Mouse (Mus musculus): ENCODE data around the gene Ppl. TPM values are rescaled to one million over a fixed set of nuclear protein-coding genes. Genes with fewer than 3 reads are reported as not detected.

Ppl gene
- polyA plus RNA-seq, 1 experiment from 2014 or later = 1.3 TPM

DNA sequence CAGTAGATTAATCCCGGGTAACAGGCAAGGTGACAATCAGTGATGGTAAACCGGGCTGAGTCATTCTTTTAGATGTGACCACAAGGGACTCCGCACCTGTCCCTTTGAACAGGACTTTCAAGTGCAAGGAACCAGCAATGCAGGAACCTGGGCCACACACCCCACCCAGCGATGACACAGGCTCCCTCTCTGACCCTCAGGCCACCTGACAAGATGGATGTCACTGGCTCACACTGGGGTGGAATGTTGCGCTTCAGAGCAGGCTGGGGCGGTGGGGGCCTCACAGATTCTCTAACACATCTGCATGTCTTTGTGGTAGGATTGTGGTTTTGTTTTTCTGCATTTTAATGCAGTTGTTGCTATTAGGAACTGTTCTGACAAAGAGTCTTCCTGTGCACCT lies 8.7 kb downstream of the Ppl start:
- Histone ChIP-seq H3K4me3 (ENCODE audit: control insufficient read depth in 1 of 2, insufficient read depth in 1 of 2, low read depth in 1 of 2, low read length in 2 of 2) (no peak overlapping the region), H3K9me3 (ENCODE audit: control insufficient read depth, low read length) (0 out of 2 replicates have a peak, but pooled peaks cover 4% of the 10 kb centered on the region), H3K27me3 (ENCODE audit: control insufficient read depth, insufficient read depth, low read length) (peaks cover 36% of the 10 kb centered on the region), H3K9ac (ENCODE audit: low read length) (no peak overlapping the region), H3K27ac (replicated peaks in 1 of 2; ENCODE audit: control insufficient read depth in 1 of 2, insufficient read depth in 1 of 2, low read depth in 2 of 2, low read length in 2 of 2) (no peak overlapping the region), H3K4me2 (ENCODE audit: low read length) (no peak overlapping the region), H3K4me1 (ENCODE audit: control insufficient read depth in 2 of 2, insufficient read depth in 2 of 2, low read length in 2 of 2) (no peaks in the 10 kb centered on the region), H3K36me3 (ENCODE audit: control insufficient read depth, insufficient read depth, low read length) (no peaks in the 10 kb centered on the region)
- WGBS = 53% methylated on average over 6 of the region's 6 CpGs
- no peak for ATAC-seq (ENCODE audit: insufficient number of reproducible peaks, insufficient read depth, low FRiP score, low read depth)

DNA sequence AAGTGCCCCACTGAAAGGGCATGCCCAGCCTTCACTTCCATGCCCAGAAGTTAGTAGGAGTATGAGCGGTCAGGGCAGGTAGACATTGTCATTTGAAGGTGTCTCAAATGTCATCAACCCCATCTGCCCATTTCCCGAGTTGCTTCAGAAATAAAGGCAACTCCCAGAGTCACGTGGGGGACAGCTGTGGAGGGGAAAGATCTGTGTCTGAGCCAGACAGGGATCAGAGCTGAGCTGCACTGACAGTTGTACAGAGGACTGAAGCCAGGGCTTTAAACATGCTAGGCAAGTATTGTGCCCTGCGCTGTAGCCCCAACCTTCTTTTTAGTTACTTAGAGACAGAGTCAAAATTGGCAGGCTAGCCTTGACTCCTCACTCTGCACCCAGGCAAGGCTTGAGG lies 12.4 kb downstream of the Ppl start:
- H3K9me3 ChIP-seq (ENCODE audit: control insufficient read depth, low read length) = 0 out of 2 replicates have a peak, but pooled peaks cover 4% of the 10 kb centered on the region
- H3K4me1 ChIP-seq (ENCODE audit: control insufficient read depth in 2 of 2, insufficient read depth in 2 of 2, low read length in 2 of 2) = peaks cover 0 to 2% of the 10 kb centered on the region in 2 experiments; a peak in 1 of 4 replicates
- no peaks in the 10 kb centered on the region for H3K36me3 ChIP-seq (ENCODE audit: control insufficient read depth, insufficient read depth, low read length)
- H3K4me2 ChIP-seq (ENCODE audit: low read length) = no peak overlapping the region
- 82% methylated on average over 4 of the region's 4 CpGs for WGBS
- peaks cover 29% of the 10 kb centered on the region for H3K27me3 ChIP-seq (ENCODE audit: control insufficient read depth, insufficient read depth, low read length)
- H3K4me3 ChIP-seq (ENCODE audit: control insufficient read depth in 1 of 2, insufficient read depth in 1 of 2, low read depth in 1 of 2, low read length in 2 of 2) = no peak overlapping the region
- no peak overlapping the region for H3K27ac ChIP-seq (replicated peaks in 1 of 2; ENCODE audit: control insufficient read depth in 1 of 2, insufficient read depth in 1 of 2, low read depth in 2 of 2, low read length in 2 of 2)
- ATAC-seq (ENCODE audit: insufficient number of reproducible peaks, insufficient read depth, low FRiP score, low read depth) = no peak
- H3K9ac ChIP-seq (ENCODE audit: low read length) = no peak overlapping the region

DNA sequence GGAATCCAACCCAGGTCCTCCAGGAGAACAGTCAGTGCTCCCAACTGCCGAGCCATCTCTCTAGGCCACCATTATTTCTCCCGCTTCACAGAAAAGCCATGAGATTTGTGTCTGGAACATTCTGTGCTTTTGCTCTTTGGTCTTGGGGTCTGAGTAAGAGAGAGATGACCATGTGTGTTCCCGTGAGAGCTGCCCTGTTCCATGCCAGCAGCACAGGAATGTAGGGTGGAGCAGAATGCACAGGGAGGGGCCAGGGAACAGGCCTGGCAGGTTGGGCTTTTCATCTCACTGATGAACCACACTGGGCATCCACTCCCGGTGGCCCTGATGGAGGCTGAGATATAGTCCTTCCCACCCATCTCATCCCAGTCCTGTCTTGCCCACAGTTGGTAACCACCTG lies 12.8 kb downstream of the Ppl start:
- no peak for ATAC-seq (ENCODE audit: insufficient number of reproducible peaks, insufficient read depth, low FRiP score, low read depth)
- Histone ChIP-seq H3K4me3 (ENCODE audit: control insufficient read depth in 1 of 2, insufficient read depth in 1 of 2, low read depth in 1 of 2, low read length in 2 of 2) (no peak overlapping the region), H3K4me2 (ENCODE audit: low read length) (no peak overlapping the region), H3K9ac (ENCODE audit: low read length) (no peak overlapping the region), H3K27ac (replicated peaks in 1 of 2; ENCODE audit: control insufficient read depth in 1 of 2, insufficient read depth in 1 of 2, low read depth in 2 of 2, low read length in 2 of 2) (no peak overlapping the region), H3K9me3 (ENCODE audit: control insufficient read depth, low read length) (0 out of 2 replicates have a peak, but pooled peaks cover 2% of the 10 kb centered on the region), H3K4me1 (ENCODE audit: control insufficient read depth in 2 of 2, insufficient read depth in 2 of 2, low read length in 2 of 2) (peaks cover 0 to 2% of the 10 kb centered on the region in 2 experiments; a peak in 1 of 4 replicates), H3K36me3 (ENCODE audit: control insufficient read depth, insufficient read depth, low read length) (no peaks in the 10 kb centered on the region), H3K27me3 (ENCODE audit: control insufficient read depth, insufficient read depth, low read length) (peaks cover 29% of the 10 kb centered on the region)
- WGBS = 77% methylated on average over 4 of the region's 4 CpGs

DNA sequence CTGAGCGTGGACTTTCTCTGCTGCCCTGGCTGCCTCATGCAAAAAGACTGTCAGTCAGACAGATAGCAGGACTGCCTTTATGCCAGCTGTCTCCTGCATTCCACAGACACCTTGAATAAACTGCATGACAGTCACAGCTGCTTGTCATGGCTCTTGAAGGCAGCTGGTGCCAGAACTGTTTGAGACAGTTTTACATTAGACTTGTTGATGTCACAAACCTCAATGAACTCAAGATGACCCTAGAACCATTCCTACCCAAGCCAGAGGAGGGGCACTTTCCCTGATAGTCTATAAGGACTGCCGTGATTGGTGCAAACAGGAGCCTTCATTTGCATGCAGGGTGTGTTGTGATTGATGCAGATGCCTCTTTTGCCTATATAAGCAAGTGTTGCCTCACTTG lies 18.6 kb downstream of the Ppl start:
- Histone ChIP-seq H3K9me3 (ENCODE audit: control insufficient read depth, low read length) (no peaks in the 10 kb centered on the region), H3K4me1 (ENCODE audit: control insufficient read depth in 2 of 2, insufficient read depth in 2 of 2, low read length in 2 of 2) (peaks cover 16 to 18% of the 10 kb centered on the region in 2 experiments), H3K4me2 (ENCODE audit: low read length) (no peak overlapping the region), H3K27me3 (ENCODE audit: control insufficient read depth, insufficient read depth, low read length) (no peaks in the 10 kb centered on the region), H3K9ac (ENCODE audit: low read length) (no peak overlapping the region), H3K36me3 (ENCODE audit: control insufficient read depth, insufficient read depth, low read length) (no peaks in the 10 kb centered on the region), H3K4me3 (ENCODE audit: control insufficient read depth in 1 of 2, insufficient read depth in 1 of 2, low read depth in 1 of 2, low read length in 2 of 2) (no peak overlapping the region), H3K27ac (replicated peaks in 1 of 2; ENCODE audit: control insufficient read depth in 1 of 2, insufficient read depth in 1 of 2, low read depth in 2 of 2, low read length in 2 of 2) (peak overlapping the region in 1 of 2 experiments; percentile 0; a peak in 1 of 4 replicates)
- WGBS = 45% methylated on average over 2 of the region's 2 CpGs
- ATAC-seq (ENCODE audit: insufficient number of reproducible peaks, insufficient read depth, low FRiP score, low read depth) = no peak

DNA sequence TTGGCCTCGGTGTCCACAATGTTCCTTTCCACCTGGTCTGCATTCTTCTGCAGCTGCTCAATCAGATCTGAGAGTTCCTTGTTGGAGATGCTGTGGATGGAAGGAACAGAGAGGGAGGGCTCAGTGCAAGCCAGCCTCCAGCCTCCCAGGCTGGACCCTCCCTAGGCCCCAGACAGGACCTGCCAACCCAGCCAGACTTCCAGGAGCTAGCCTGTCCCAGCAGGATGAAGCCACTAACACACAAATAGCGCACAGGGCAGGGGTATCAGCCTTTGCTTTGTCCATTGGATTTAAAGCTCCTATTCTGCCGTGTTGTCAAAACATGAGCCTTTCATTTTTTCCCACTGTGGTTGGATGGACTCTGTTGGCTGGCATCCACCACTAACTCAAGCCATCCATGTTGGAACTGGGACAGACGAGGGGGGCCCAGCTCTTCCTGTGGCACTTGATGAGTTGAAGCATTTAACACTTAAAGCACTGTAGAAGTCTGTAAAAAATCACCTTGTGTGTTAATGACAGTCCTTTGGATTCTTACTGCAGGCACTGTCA lies 19.1 kb downstream of the Ppl start:
- H3K9ac ChIP-seq (ENCODE audit: low read length) = no peak overlapping the region
- ATAC-seq (ENCODE audit: insufficient number of reproducible peaks, insufficient read depth, low FRiP score, low read depth) = peak; percentile 33; the same call in 1 of the 2 replicates
- no peak overlapping the region for H3K4me3 ChIP-seq (ENCODE audit: control insufficient read depth in 1 of 2, insufficient read depth in 1 of 2, low read depth in 1 of 2, low read length in 2 of 2)
- peaks cover 16 to 18% of the 10 kb centered on the region in 2 experiments for H3K4me1 ChIP-seq (ENCODE audit: control insufficient read depth in 2 of 2, insufficient read depth in 2 of 2, low read length in 2 of 2)
- H3K27ac ChIP-seq (replicated peaks in 1 of 2; ENCODE audit: control insufficient read depth in 1 of 2, insufficient read depth in 1 of 2, low read depth in 2 of 2, low read length in 2 of 2) = peak overlapping the region in 1 of 2 experiments; percentile 0; a peak in 3 of 4 replicates
- no peaks in the 10 kb centered on the region for H3K27me3 ChIP-seq (ENCODE audit: control insufficient read depth, insufficient read depth, low read length)
- H3K9me3 ChIP-seq (ENCODE audit: control insufficient read depth, low read length) = peaks cover 3% of the 10 kb centered on the region; the same call in 1 of the 2 replicates
- H3K36me3 ChIP-seq (ENCODE audit: control insufficient read depth, insufficient read depth, low read length) = no peaks in the 10 kb centered on the region
- WGBS = 44% methylated on average over 4 of the region's 4 CpGs
- H3K4me2 ChIP-seq (ENCODE audit: low read length) = no peak overlapping the region

DNA sequence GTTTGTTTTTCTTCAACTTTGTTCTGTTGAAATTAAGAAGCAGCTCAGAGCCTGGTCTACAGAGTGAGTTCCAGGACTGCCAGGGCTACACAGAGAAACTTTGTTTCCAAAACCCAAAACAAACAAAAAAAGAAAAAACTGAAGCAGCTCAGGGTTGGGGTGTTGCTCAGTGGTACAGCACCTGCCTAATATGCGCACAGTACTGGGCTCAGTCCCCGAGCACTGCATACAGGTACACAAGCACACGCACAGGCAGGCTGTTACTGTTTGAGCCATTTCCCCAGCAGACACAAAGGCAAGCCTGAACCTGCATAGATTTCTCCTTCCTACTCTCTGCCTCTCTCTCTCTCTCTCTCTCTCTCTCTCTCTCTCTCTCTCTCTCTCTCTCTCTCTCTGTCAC lies 21.2 kb downstream of the Ppl start:
- Histone ChIP-seq H3K4me2 (ENCODE audit: low read length) (no peak overlapping the region), H3K27me3 (ENCODE audit: control insufficient read depth, insufficient read depth, low read length) (no peaks in the 10 kb centered on the region), H3K9me3 (ENCODE audit: control insufficient read depth, low read length) (peaks cover 3% of the 10 kb centered on the region; the same call in 1 of the 2 replicates), H3K36me3 (ENCODE audit: control insufficient read depth, insufficient read depth, low read length) (no peaks in the 10 kb centered on the region), H3K4me3 (ENCODE audit: control insufficient read depth in 1 of 2, insufficient read depth in 1 of 2, low read depth in 1 of 2, low read length in 2 of 2) (no peak overlapping the region), H3K27ac (replicated peaks in 1 of 2; ENCODE audit: control insufficient read depth in 1 of 2, insufficient read depth in 1 of 2, low read depth in 2 of 2, low read length in 2 of 2) (no peak overlapping the region), H3K4me1 (ENCODE audit: control insufficient read depth in 2 of 2, insufficient read depth in 2 of 2, low read length in 2 of 2) (peaks cover 16 to 18% of the 10 kb centered on the region in 2 experiments), H3K9ac (ENCODE audit: low read length) (no peak overlapping the region)
- no peak for ATAC-seq (ENCODE audit: insufficient number of reproducible peaks, insufficient read depth, low FRiP score, low read depth)
- 84% methylated on average over 3 of the region's 3 CpGs for WGBS

DNA sequence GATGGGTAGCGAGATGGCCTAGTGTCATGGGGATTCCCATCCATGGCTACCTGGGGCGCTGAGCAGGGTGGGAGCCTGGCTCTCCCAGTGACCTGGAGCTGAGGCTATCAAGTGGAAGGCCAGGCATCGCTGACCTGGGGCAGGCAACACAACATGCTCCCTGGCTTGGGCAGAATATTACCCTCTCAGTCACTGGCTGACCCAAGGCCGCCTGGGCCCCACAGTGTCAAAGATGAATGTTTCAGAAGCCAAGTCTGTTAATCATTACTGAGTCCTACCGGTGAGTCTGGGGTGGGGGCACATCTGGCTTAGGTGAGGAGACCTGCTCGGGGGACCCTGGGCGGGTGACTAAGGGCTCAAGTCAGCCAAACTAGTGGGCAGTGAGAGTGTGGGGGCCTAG lies 22.3 kb downstream of the Ppl start:
- Histone ChIP-seq H3K4me2 (ENCODE audit: low read length) (no peak overlapping the region), H3K27me3 (ENCODE audit: control insufficient read depth, insufficient read depth, low read length) (no peaks in the 10 kb centered on the region), H3K27ac (replicated peaks in 1 of 2; ENCODE audit: control insufficient read depth in 1 of 2, insufficient read depth in 1 of 2, low read depth in 2 of 2, low read length in 2 of 2) (no peak overlapping the region), H3K36me3 (ENCODE audit: control insufficient read depth, insufficient read depth, low read length) (no peaks in the 10 kb centered on the region), H3K4me3 (ENCODE audit: control insufficient read depth in 1 of 2, insufficient read depth in 1 of 2, low read depth in 1 of 2, low read length in 2 of 2) (no peak overlapping the region), H3K9me3 (ENCODE audit: control insufficient read depth, low read length) (peaks cover 3% of the 10 kb centered on the region; the same call in 1 of the 2 replicates), H3K4me1 (ENCODE audit: control insufficient read depth in 2 of 2, insufficient read depth in 2 of 2, low read length in 2 of 2) (peaks cover 16% of the 10 kb centered on the region in 2 experiments), H3K9ac (ENCODE audit: low read length) (no peak overlapping the region)
- no peak for ATAC-seq (ENCODE audit: insufficient number of reproducible peaks, insufficient read depth, low FRiP score, low read depth)
- WGBS = 83% methylated on average over 7 of the region's 7 CpGs

DNA sequence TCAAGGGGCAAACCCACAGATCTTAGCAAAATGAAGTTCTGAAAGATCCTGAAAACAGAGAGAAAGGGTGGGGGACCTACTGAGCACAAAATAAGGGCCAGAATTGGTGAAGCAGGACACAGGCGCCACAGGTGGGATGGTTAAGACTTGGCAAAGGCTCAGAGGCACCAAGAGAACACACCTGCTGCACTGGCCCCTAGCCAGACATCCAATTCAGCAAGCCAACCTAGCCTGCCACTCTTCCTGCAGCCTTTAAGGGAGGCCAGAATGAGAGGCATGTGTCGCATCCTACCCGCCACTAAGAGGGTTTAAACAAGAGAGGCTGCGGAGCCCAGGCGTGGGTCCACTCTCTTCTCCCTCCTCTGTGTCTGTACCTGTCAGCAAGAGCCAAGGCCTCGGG lies 31.2 kb downstream of the Ppl start:
- H3K27me3 ChIP-seq (ENCODE audit: control insufficient read depth, insufficient read depth, low read length) = no peaks in the 10 kb centered on the region; the same call in 1 of the 2 replicates
- no peak overlapping the region for H3K27ac ChIP-seq (replicated peaks in 1 of 2; ENCODE audit: control insufficient read depth in 1 of 2, insufficient read depth in 1 of 2, low read depth in 2 of 2, low read length in 2 of 2)
- H3K9me3 ChIP-seq (ENCODE audit: control insufficient read depth, low read length) = no peaks in the 10 kb centered on the region
- no peak overlapping the region for H3K9ac ChIP-seq (ENCODE audit: low read length)
- no peak overlapping the region for H3K4me2 ChIP-seq (ENCODE audit: low read length)
- no peaks in the 10 kb centered on the region for H3K36me3 ChIP-seq (ENCODE audit: control insufficient read depth, insufficient read depth, low read length)
- 63% methylated on average over 6 of the region's 6 CpGs for WGBS
- no peak overlapping the region for H3K4me3 ChIP-seq (ENCODE audit: control insufficient read depth in 1 of 2, insufficient read depth in 1 of 2, low read depth in 1 of 2, low read length in 2 of 2)
- ATAC-seq (ENCODE audit: insufficient number of reproducible peaks, insufficient read depth, low FRiP score, low read depth) = no peak
- no peaks in the 10 kb centered on the region for H3K4me1 ChIP-seq (ENCODE audit: control insufficient read depth in 2 of 2, insufficient read depth in 2 of 2, low read length in 2 of 2)

All from heart, embryonic 14.5 days (tissue).